Comparison of ENCODE assay signal across 10 mouse cellular contexts in genomic region chr11:52431594-52431993, GRCm38 (mm10). TPM values are rescaled to one million over a fixed set of nuclear protein-coding genes. Genes with fewer than 3 reads are reported as not detected.
DNase-seq lines count a peak whose midpoint lies in the region; ATAC-seq lines count a peak whose summit lies in the region.
"Had no signal": no experiment of that assay in that cellular context is flagged by ENCODE, and none has a peak within 500 bp of the region (broad histone marks: within the 10 kb centered on the region; RNA-seq: fewer than 3 reads in every experiment).

No protein-coding gene starts in this region.

- H3K4me1 ChIP-seq in embryonic facial prominence, embryonic 14.5 days (ENCODE audit: control insufficient read depth, insufficient read depth, low read length): peaks cover 2% of the 10 kb centered on the region; the same call in 1 of the 2 replicates
- peaks cover under 1% of the 10 kb centered on the region for H3K4me1 ChIP-seq in embryonic facial prominence, embryonic 10.5 days
- no peaks in the 10 kb centered on the region for H3K4me1 ChIP-seq in liver, embryonic 12.5 days
- H3K4me1 ChIP-seq: embryonic facial prominence, embryonic 12.5 days; lung, embryonic 15.5 days had no signal

- 54% methylated on average over 5 of the region's 5 CpGs for WGBS in embryonic facial prominence, embryonic 14.5 days
- WGBS in embryonic facial prominence, embryonic 10.5 days: 74% methylated on average over 5 of the region's 5 CpGs
- 58% methylated on average over 5 of the region's 5 CpGs for WGBS in liver, embryonic 12.5 days (ENCODE audit: insufficient replicate concordance)

- H3K4me2 ChIP-seq in embryonic facial prominence, embryonic 14.5 days (ENCODE audit: low read depth, low read length): no peak overlapping the region
- H3K4me2 ChIP-seq in liver, embryonic 12.5 days: no peak overlapping the region
- H3K4me2 ChIP-seq: embryonic facial prominence, embryonic 12.5 days; lung, embryonic 15.5 days had no signal

- no peak overlapping the region for H3K9ac ChIP-seq in embryonic facial prominence, embryonic 14.5 days (ENCODE audit: low read depth, low read length)
- H3K9ac ChIP-seq in liver, embryonic 12.5 days: no peak overlapping the region
- H3K9ac ChIP-seq: embryonic facial prominence, embryonic 12.5 days; lung, embryonic 15.5 days had no signal

- ATAC-seq in embryonic facial prominence, embryonic 14.5 days (ENCODE audit: low read depth): peak; percentile 15; the same call in 1 of the 2 replicates
- no peak for ATAC-seq in liver, embryonic 12.5 days

- DNase-seq in embryonic facial prominence, embryonic 14.5 days (ENCODE audit: low spot score): peak; percentile 73
- DNase-seq in embryonic facial prominence, embryonic 10.5 days (ENCODE audit: low spot score): no peak
- peak; percentile 21 to 54 for DNase-seq in layer of hippocampus, postnatal 14 days (ENCODE audit: low spot score in 2 of 2)
- DNase-seq in layer of hippocampus, postnatal 25 days (ENCODE audit: extremely low spot score in 1 of 2, low spot score in 1 of 2): no peak
- DNase-seq in MN1 (ENCODE audit: low spot score): peak; percentile 74
- DNase-seq in kidney, postnatal 25 days: peak; percentile 65 to 71
- DNase-seq in thymus, postnatal 0 days (ENCODE audit: low spot score): no peak

- H3K9me3 ChIP-seq in embryonic facial prominence, embryonic 14.5 days (ENCODE audit: control insufficient read depth, low read length): no peaks in the 10 kb centered on the region
- H3K9me3 ChIP-seq in embryonic facial prominence, embryonic 10.5 days: no peaks in the 10 kb centered on the region
- no peaks in the 10 kb centered on the region for H3K9me3 ChIP-seq in liver, embryonic 12.5 days (replicated peaks)
- H3K9me3 ChIP-seq: embryonic facial prominence, embryonic 12.5 days; lung, embryonic 15.5 days had no signal

- H3K27me3 ChIP-seq in embryonic facial prominence, embryonic 14.5 days (replicated peaks; ENCODE audit: control insufficient read depth, insufficient read depth, low read length): no peaks in the 10 kb centered on the region
- no peaks in the 10 kb centered on the region for H3K27me3 ChIP-seq in embryonic facial prominence, embryonic 10.5 days (replicated peaks; ENCODE audit: low read depth, poor library complexity, severe bottlenecking)
- peaks cover 16% of the 10 kb centered on the region; the same call in 1 of the 2 replicates for H3K27me3 ChIP-seq in liver, embryonic 12.5 days (replicated peaks)
- H3K27me3 ChIP-seq: embryonic facial prominence, embryonic 12.5 days; lung, embryonic 15.5 days had no signal

- no peak overlapping the region for H3K27ac ChIP-seq in embryonic facial prominence, embryonic 14.5 days (replicated peaks; ENCODE audit: low read depth, low read length)
- no peak overlapping the region for H3K27ac ChIP-seq in embryonic facial prominence, embryonic 10.5 days (replicated peaks)
- H3K27ac ChIP-seq in liver, embryonic 12.5 days: no peak overlapping the region
- H3K27ac ChIP-seq: embryonic facial prominence, embryonic 12.5 days; lung, embryonic 15.5 days had no signal

- no peaks in the 10 kb centered on the region for H3K36me3 ChIP-seq in embryonic facial prominence, embryonic 14.5 days (ENCODE audit: control insufficient read depth, insufficient read depth, low read length)
- no peaks in the 10 kb centered on the region for H3K36me3 ChIP-seq in embryonic facial prominence, embryonic 10.5 days (replicated peaks)
- H3K36me3 ChIP-seq in liver, embryonic 12.5 days: no peaks in the 10 kb centered on the region
- H3K36me3 ChIP-seq: embryonic facial prominence, embryonic 12.5 days; lung, embryonic 15.5 days had no signal

- H3K4me3 ChIP-seq in embryonic facial prominence, embryonic 14.5 days (ENCODE audit: low read depth, low read length): no peak overlapping the region
- H3K4me3 ChIP-seq in embryonic facial prominence, embryonic 10.5 days: no peak overlapping the region
- no peak overlapping the region for H3K4me3 ChIP-seq in liver, embryonic 12.5 days
- H3K4me3 ChIP-seq: embryonic facial prominence, embryonic 12.5 days; lung, embryonic 15.5 days had no signal

RNA-seq across cellular contexts. Expression of gene 9530068E07Rik, which starts 35.4 kb away (rescaled TPM):
- polyA plus RNA-seq in embryonic facial prominence, embryonic 14.5 days (2014; fragmentation: Nextera tagmentation; extraction: Ambion mirVana): 199 and 218 TPM in 2 replicates
- 165 and 169 TPM in 2 replicates for polyA plus RNA-seq in embryonic facial prominence, embryonic 10.5 days (2016; fragmentation: Nextera tagmentation; extraction: Ambion mirVana)
- total RNA-seq in layer of hippocampus, postnatal 14 days (2021): 10 to 100 TPM; 82.2 to 82.4 TPM
- total RNA-seq in layer of hippocampus, postnatal 25 days (2021): 10 to 100 TPM; 71.3 to 78.1 TPM
- 85.6 and 89.6 TPM in 2 replicates for polyA plus RNA-seq in thymus, postnatal 0 days (2015; fragmentation: Nextera tagmentation; extraction: Ambion mirVana)
- polyA plus RNA-seq in liver, embryonic 12.5 days (2016; fragmentation: Nextera tagmentation; extraction: Ambion mirVana): 72.5 and 76.4 TPM in 2 replicates

Comparison
In these comparisons a context has a peak if more than half of its experiments do, and no peak if none do; other contexts are left out.
1. DNase-seq: peak in embryonic facial prominence, embryonic 14.5 days (single experiment), layer of hippocampus, postnatal 14 days (2 of 2), MN1 (single experiment) and kidney, postnatal 25 days (2 of 2); none in embryonic facial prominence, embryonic 10.5 days (single experiment), layer of hippocampus, postnatal 25 days (0 of 2) and thymus, postnatal 0 days (single experiment).